Mouse (Mus musculus): ENCODE results near the gene Pip5k1b.

DNA sequence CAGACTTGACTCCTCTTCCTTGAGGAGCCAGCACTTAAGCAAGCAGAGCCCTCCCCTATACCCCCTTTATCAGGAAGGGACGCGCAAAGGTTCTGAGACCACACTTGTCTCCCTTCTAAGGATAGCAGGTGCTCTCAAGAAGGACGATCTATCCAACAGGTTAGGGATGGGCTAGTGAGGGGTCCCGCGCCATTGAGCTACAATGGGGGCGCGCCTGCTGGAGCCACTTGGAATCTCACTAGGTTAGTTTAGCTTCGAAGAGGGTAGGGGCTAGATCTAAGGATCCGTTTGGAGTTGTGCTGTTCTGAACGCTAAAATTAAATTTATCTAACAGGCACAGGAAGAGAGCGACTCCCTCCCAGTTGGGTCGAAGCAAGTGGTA lies 904 bp upstream of the Pip5k1b start:
- TF ChIP-seq E2F4 (IDR thresholded peaks at IDR 0.05; ENCODE audit: insufficient read depth), result no peak
- no peak for TF ChIP-seq POLR2AphosphoS2 (IDR thresholded peaks at IDR 0.05; ENCODE audit: insufficient read length, low read depth)

All from myocyte (in vitro differentiated cells).